Mouse (Mus musculus): Measurements from ENCODE around the gene Erc2. TPM values are rescaled to one million over a fixed set of nuclear protein-coding genes. Genes with fewer than 3 reads are reported as not detected.

The Erc2 gene
- polyA plus RNA-seq, 1 experiment, result 0.90 TPM

- Histone ChIP-seq H3K36me3 (ENCODE audit: control insufficient read depth, insufficient read depth) (no peaks in the 10 kb centered on the region), H3ac (ENCODE audit: control insufficient read depth, insufficient read length, low read depth) (no peak overlapping the region), H3K79me3 (ENCODE audit: low read depth) (no peaks in the 10 kb centered on the region), H3K79me2 (ENCODE audit: control insufficient read depth, insufficient read depth) (no peaks in the 10 kb centered on the region), H3K27me3 (ENCODE audit: control insufficient read depth, insufficient read depth, insufficient read length) (no peaks in the 10 kb centered on the region), H3K4me3 (ENCODE audit: insufficient read depth, poor library complexity, severe bottlenecking) (no peak overlapping the region)
- TF ChIP-seq MAX (IDR thresholded peaks at IDR 0.05) (no peak), CTCF (IDR thresholded peaks at IDR 0.05; ENCODE audit: control insufficient read depth, insufficient read depth, insufficient read length) (no peak), FOSL1 (IDR thresholded peaks at IDR 0.05; ENCODE audit: insufficient read depth, low read length, poor library complexity, severe bottlenecking) (no peak), USF1 (IDR thresholded peaks at IDR 0.05; ENCODE audit: low read depth) (no peak), CEBPB (IDR thresholded peaks at IDR 0.05; ENCODE audit: low read depth) (no peak), MYOG (IDR thresholded peaks at IDR 0.05; ENCODE audit: control insufficient read depth, extremely low read depth, insufficient read length) (no peak), MYOD1 (IDR thresholded peaks at IDR 0.05; ENCODE audit: control insufficient read depth, insufficient read length, low read depth) (no peak)
Observed at GRCm38 (mm10) chr14:27889650-27890049, 267.4 kb downstream of the Erc2 start.

GRCm38 (mm10) chr14:27892416-27892815 lies 270.2 kb downstream of the Erc2 start:
- Histone ChIP-seq H3ac (ENCODE audit: control insufficient read depth, insufficient read length, low read depth) (no peak overlapping the region), H3K79me3 (ENCODE audit: low read depth) (no peaks in the 10 kb centered on the region), H3K79me2 (ENCODE audit: control insufficient read depth, insufficient read depth) (no peaks in the 10 kb centered on the region), H3K36me3 (ENCODE audit: control insufficient read depth, insufficient read depth) (no peaks in the 10 kb centered on the region), H3K4me3 (ENCODE audit: insufficient read depth, poor library complexity, severe bottlenecking) (no peak overlapping the region), H3K27me3 (ENCODE audit: control insufficient read depth, insufficient read depth, insufficient read length) (no peaks in the 10 kb centered on the region)
- TF ChIP-seq USF1 (IDR thresholded peaks at IDR 0.05; ENCODE audit: low read depth) (no peak), CTCF (IDR thresholded peaks at IDR 0.05; ENCODE audit: control insufficient read depth, insufficient read depth, insufficient read length) (no peak)

GRCm38 (mm10) chr14:27901772-27902171 lies 279.5 kb downstream of the Erc2 start:
- TF ChIP-seq MYOG (IDR thresholded peaks at IDR 0.05; ENCODE audit: control insufficient read depth, extremely low read depth, insufficient read length), result no peak
- TF ChIP-seq MAX (IDR thresholded peaks at IDR 0.05), result no peak
- TF ChIP-seq MYOD1 (IDR thresholded peaks at IDR 0.05; ENCODE audit: control insufficient read depth, insufficient read length, low read depth), result no peak
- no peak for TF ChIP-seq CTCF (IDR thresholded peaks at IDR 0.05; ENCODE audit: control insufficient read depth, insufficient read depth, insufficient read length)
- TF ChIP-seq CEBPB (IDR thresholded peaks at IDR 0.05; ENCODE audit: low read depth), result no peak
- TF ChIP-seq USF1 (IDR thresholded peaks at IDR 0.05; ENCODE audit: low read depth), result no peak
- TF ChIP-seq FOSL1 (IDR thresholded peaks at IDR 0.05; ENCODE audit: insufficient read depth, low read length, poor library complexity, severe bottlenecking), result no peak
- Histone ChIP-seq H3K27me3 (ENCODE audit: control insufficient read depth, insufficient read depth, insufficient read length) (no peaks in the 10 kb centered on the region), H3K79me3 (ENCODE audit: low read depth) (no peaks in the 10 kb centered on the region), H3K79me2 (ENCODE audit: control insufficient read depth, insufficient read depth) (no peaks in the 10 kb centered on the region), H3K36me3 (ENCODE audit: control insufficient read depth, insufficient read depth) (no peaks in the 10 kb centered on the region), H3K4me3 (ENCODE audit: insufficient read depth, poor library complexity, severe bottlenecking) (no peak overlapping the region), H3ac (ENCODE audit: control insufficient read depth, insufficient read length, low read depth) (no peak overlapping the region)

- TF ChIP-seq MYOG (IDR thresholded peaks at IDR 0.05; ENCODE audit: control insufficient read depth, extremely low read depth, insufficient read length) (no peak), MAX (IDR thresholded peaks at IDR 0.05) (no peak), CTCF (IDR thresholded peaks at IDR 0.05; ENCODE audit: control insufficient read depth, insufficient read depth, insufficient read length) (no peak), CEBPB (IDR thresholded peaks at IDR 0.05; ENCODE audit: low read depth) (no peak), MYOD1 (IDR thresholded peaks at IDR 0.05; ENCODE audit: control insufficient read depth, insufficient read length, low read depth) (no peak), FOSL1 (IDR thresholded peaks at IDR 0.05; ENCODE audit: insufficient read depth, low read length, poor library complexity, severe bottlenecking) (no peak), USF1 (IDR thresholded peaks at IDR 0.05; ENCODE audit: low read depth) (no peak)
- Histone ChIP-seq H3ac (ENCODE audit: control insufficient read depth, insufficient read length, low read depth) (no peak overlapping the region), H3K79me2 (ENCODE audit: control insufficient read depth, insufficient read depth) (no peaks in the 10 kb centered on the region), H3K79me3 (ENCODE audit: low read depth) (no peaks in the 10 kb centered on the region), H3K4me3 (ENCODE audit: insufficient read depth, poor library complexity, severe bottlenecking) (no peak overlapping the region), H3K36me3 (ENCODE audit: control insufficient read depth, insufficient read depth) (no peaks in the 10 kb centered on the region), H3K27me3 (ENCODE audit: control insufficient read depth, insufficient read depth, insufficient read length) (no peaks in the 10 kb centered on the region)
Observed at GRCm38 (mm10) chr14:27921656-27922373, 299.6 kb downstream of the Erc2 start.

- Histone ChIP-seq H3K27me3 (ENCODE audit: control insufficient read depth, insufficient read depth, insufficient read length) (no peaks in the 10 kb centered on the region), H3K36me3 (ENCODE audit: control insufficient read depth, insufficient read depth) (no peaks in the 10 kb centered on the region), H3ac (ENCODE audit: control insufficient read depth, insufficient read length, low read depth) (no peak overlapping the region), H3K4me3 (ENCODE audit: insufficient read depth, poor library complexity, severe bottlenecking) (no peak overlapping the region), H3K79me3 (ENCODE audit: low read depth) (no peaks in the 10 kb centered on the region), H3K79me2 (ENCODE audit: control insufficient read depth, insufficient read depth) (no peaks in the 10 kb centered on the region)
- TF ChIP-seq USF1 (IDR thresholded peaks at IDR 0.05; ENCODE audit: low read depth) (no peak), CEBPB (IDR thresholded peaks at IDR 0.05; ENCODE audit: low read depth) (no peak)
Observed at GRCm38 (mm10) chr14:27927369-27927768, 305.1 kb downstream of the Erc2 start.

GRCm38 (mm10) chr14:27933533-27933932 lies 311.3 kb downstream of the Erc2 start:
- Histone ChIP-seq H3K79me2 (ENCODE audit: control insufficient read depth, insufficient read depth) (no peaks in the 10 kb centered on the region), H3ac (ENCODE audit: control insufficient read depth, insufficient read length, low read depth) (no peak overlapping the region), H3K27me3 (ENCODE audit: control insufficient read depth, insufficient read depth, insufficient read length) (no peaks in the 10 kb centered on the region), H3K36me3 (ENCODE audit: control insufficient read depth, insufficient read depth) (no peaks in the 10 kb centered on the region), H3K4me3 (ENCODE audit: insufficient read depth, poor library complexity, severe bottlenecking) (no peak overlapping the region), H3K79me3 (ENCODE audit: low read depth) (no peaks in the 10 kb centered on the region)
- TF ChIP-seq MYOG (IDR thresholded peaks at IDR 0.05; ENCODE audit: control insufficient read depth, extremely low read depth, insufficient read length), result no peak
- TF ChIP-seq FOSL1 (IDR thresholded peaks at IDR 0.05; ENCODE audit: insufficient read depth, low read length, poor library complexity, severe bottlenecking), result no peak
- TF ChIP-seq CTCF (IDR thresholded peaks at IDR 0.05; ENCODE audit: control insufficient read depth, insufficient read depth, insufficient read length), result no peak
- TF ChIP-seq MYOD1 (IDR thresholded peaks at IDR 0.05; ENCODE audit: control insufficient read depth, insufficient read length, low read depth), result no peak
- TF ChIP-seq USF1 (IDR thresholded peaks at IDR 0.05; ENCODE audit: low read depth), result no peak
- TF ChIP-seq MAX (IDR thresholded peaks at IDR 0.05), result no peak
- TF ChIP-seq CEBPB (IDR thresholded peaks at IDR 0.05; ENCODE audit: low read depth), result no peak
